10 mouse cellular contexts compared by ENCODE assay signal in the genomic region with DNA sequence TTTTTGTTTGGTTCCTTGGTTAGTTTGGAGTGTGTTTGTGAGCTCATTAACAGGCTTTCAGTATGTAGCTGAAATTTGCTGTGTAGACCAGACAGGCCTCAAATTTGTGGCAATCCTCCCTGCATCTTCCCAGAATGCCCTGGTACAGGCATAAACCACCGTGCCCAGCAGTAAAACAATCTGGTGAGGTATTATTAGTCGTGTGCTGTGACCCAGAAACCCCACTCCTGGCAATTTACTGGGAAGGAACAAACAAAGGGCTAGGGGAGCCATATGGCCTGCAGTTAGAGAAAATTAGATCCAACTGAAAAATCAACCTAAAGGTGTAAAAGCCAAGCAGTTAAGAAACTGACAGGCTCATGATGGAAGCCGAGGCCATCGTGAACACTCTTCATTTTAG. TPM values are rescaled to one million over a fixed set of nuclear protein-coding genes. Genes with fewer than 3 reads are reported as not detected.
DNase-seq lines count a peak whose midpoint lies in the region; ATAC-seq and TF ChIP-seq lines count a peak whose summit lies in the region.
"Had no signal": no experiment of that assay in that cellular context is flagged by ENCODE, and none has a peak within 500 bp of the region (broad histone marks: within the 10 kb centered on the region; RNA-seq: fewer than 3 reads in every experiment).

No protein-coding gene starts in this region.

- peak overlapping the region; percentile 94 for H3K9ac ChIP-seq in hindbrain, embryonic 14.5 days

- H3K9me3 ChIP-seq in hindbrain, embryonic 14.5 days (ENCODE audit: control insufficient read depth, low read length), result no peaks in the 10 kb centered on the region

- no peak for DNase-seq in left cerebral cortex, adult 2 months (ENCODE audit: extremely low spot score in 1 of 2, low spot score in 2 of 2)
- no peak for DNase-seq in left cerebral cortex, adult 18-20 months (ENCODE audit: low spot score in 2 of 2)
- DNase-seq in cerebellum, postnatal 25 days, result peak; percentile 63 to 74
- no peak for DNase-seq in hindbrain, embryonic 14.5 days (ENCODE audit: low spot score)
- DNase-seq in left cerebral cortex, postnatal 36 days (ENCODE audit: low spot score in 2 of 2), result no peak
- DNase-seq in left cerebral cortex, postnatal 14 days (ENCODE audit: low spot score in 2 of 2), result no peak
- no peak for DNase-seq in layer of hippocampus, postnatal 10 days (ENCODE audit: low spot score in 2 of 2)

- TF ChIP-seq POLR2A in olfactory bulb, adult 2 months (IDR thresholded peaks at IDR 0.05; ENCODE audit: insufficient read depth, low read depth, low read length), result no peak

- H3K27me3 ChIP-seq in hindbrain, embryonic 14.5 days (ENCODE audit: control insufficient read depth, insufficient read depth, low read length), result no peaks in the 10 kb centered on the region

- peak overlapping the region; percentile 94 for H3K27ac ChIP-seq in left cerebral cortex, adult 2 months
- 0 out of 2 replicates have a peak overlapping the region, but pooled peaks have one; percentile 9 for H3K27ac ChIP-seq in hindbrain, embryonic 14.5 days
- 0 out of 2 replicates have a peak overlapping the region, but pooled peaks have one; percentile 48 for H3K27ac ChIP-seq in olfactory bulb, adult 2 months (ENCODE audit: insufficient read depth, low read depth, low read length)

- peaks cover 28% of the 10 kb centered on the region for H3K4me1 ChIP-seq in hindbrain, embryonic 14.5 days (replicated peaks; ENCODE audit: control insufficient read depth, insufficient read depth, low read length)
- H3K4me1 ChIP-seq in olfactory bulb, adult 2 months (ENCODE audit: control insufficient read depth, insufficient read depth, low read length), result peaks cover 8% of the 10 kb centered on the region

- peak overlapping the region; percentile 68 for H3K4me3 ChIP-seq in left cerebral cortex, adult 2 months
- H3K4me3 ChIP-seq in hindbrain, embryonic 14.5 days (replicated peaks; ENCODE audit: low read length), result peak overlapping the region; percentile 71
- H3K4me3 ChIP-seq in olfactory bulb, adult 2 months (ENCODE audit: insufficient read depth, low read depth, low read length), result peak overlapping the region; percentile 23

- intact Hi-C loops in left cerebral cortex, adult 2 months (cut with DNase I), result loop anchor here (2.0 kb wide), 1 partner anchor 65 kb away; no protein-coding TSS in a partner anchor
- intact Hi-C loops in left cerebral cortex, postnatal 36 days (cut with DNase I), result loop anchor here (1.0 to 5.0 kb wide), 3 partner anchors 36 to 83 kb away; no protein-coding TSS in a partner anchor
- intact Hi-C loops in left cerebral cortex, postnatal 14 days (cut with DNase I), result loop anchor here (2.0 to 5.0 kb wide), 2 partner anchors 64 to 83 kb away; no protein-coding TSS in a partner anchor

- no peak for TF ChIP-seq CTCF in left cerebral cortex, adult 2 months (IDR thresholded peaks at IDR 0.05)
- no peak for TF ChIP-seq CTCF in olfactory bulb, adult 2 months (IDR thresholded peaks at IDR 0.05; ENCODE audit: insufficient read depth, low read depth, low read length)

- H3K4me2 ChIP-seq in hindbrain, embryonic 14.5 days (replicated peaks), result peak overlapping the region; percentile 68

- peaks cover 14% of the 10 kb centered on the region; the same call in 1 of the 2 replicates for H3K36me3 ChIP-seq in hindbrain, embryonic 14.5 days (replicated peaks; ENCODE audit: control insufficient read depth, insufficient read depth)

- WGBS in hindbrain, embryonic 14.5 days, result 30% methylated on average over 4 of the region's 4 CpGs
- 25% methylated on average over 4 of the region's 4 CpGs for WGBS in olfactory bulb, adult 2 months

- ATAC-seq in hindbrain, embryonic 14.5 days (ENCODE audit: low FRiP score), result no peak

RNA-seq across cellular contexts. Expression of gene Prn, which starts 1.6 kb away (rescaled TPM):
- total RNA-seq in left cerebral cortex, adult 2 months (2021), result under 1 TPM in 1 of 2 experiments, not detected in 1; 0.20 TPM
- total RNA-seq in left cerebral cortex, adult 18-20 months (2021), result not detected
- not detected in 2 replicates for polyA plus RNA-seq in hindbrain, embryonic 14.5 days (2014; fragmentation: Nextera tagmentation; extraction: Ambion mirVana)
- not detected in 2 replicates for polyA plus RNA-seq in olfactory bulb, adult 2 months (2012; ENCODE audit: insufficient read depth, insufficient read length, low replicate concordance, missing spikeins)
- under 1 TPM in 1 of 2 experiments, not detected in 1; 0.35 TPM for total RNA-seq in left cerebral cortex, postnatal 36 days (2021)
- total RNA-seq in left cerebral cortex, postnatal 14 days (2021), result 1 to 10 TPM in 1 of 2 experiments, not detected in 1; 1.1 TPM
- under 1 TPM in 1 of 2 experiments, not detected in 1; 0.64 TPM for total RNA-seq in layer of hippocampus, postnatal 10 days (2021)
- total RNA-seq: gastrocnemius, adult 8-10 months; megakaryocyte, adult 5-6 weeks had no signal

RNA-seq across cellular contexts. Expression of gene Prnp, which starts 1.6 kb away (rescaled TPM):
- 100 to 1,000 TPM; 748 to 772 TPM for total RNA-seq in left cerebral cortex, adult 2 months (2021)
- 100 to 1,000 TPM; 867 to 903 TPM for total RNA-seq in left cerebral cortex, adult 18-20 months (2021)
- 99.5 and 101 TPM in 2 replicates for polyA plus RNA-seq in hindbrain, embryonic 14.5 days (2014; fragmentation: Nextera tagmentation; extraction: Ambion mirVana)
- 140 TPM in 1 of 2 replicates, not detected in the other for polyA plus RNA-seq in olfactory bulb, adult 2 months (2012; ENCODE audit: insufficient read depth, insufficient read length, low replicate concordance, missing spikeins)
- total RNA-seq in left cerebral cortex, postnatal 36 days (2021), result 100 to 1,000 TPM; 729 to 811 TPM
- 100 to 1,000 TPM; 536 to 553 TPM for total RNA-seq in left cerebral cortex, postnatal 14 days (2021)
- 100 to 1,000 TPM; 488 to 510 TPM for total RNA-seq in layer of hippocampus, postnatal 10 days (2021)

RNA-seq across cellular contexts. Expression of gene Prnd, which starts 39.3 kb away (rescaled TPM):
- under 1 TPM in 1 of 2 experiments, not detected in 1; 0.14 TPM for total RNA-seq in left cerebral cortex, adult 2 months (2021)
- total RNA-seq in left cerebral cortex, adult 18-20 months (2021), result not detected
- polyA plus RNA-seq in hindbrain, embryonic 14.5 days (2014; fragmentation: Nextera tagmentation; extraction: Ambion mirVana), result 11.8 and 15.0 TPM in 2 replicates
- polyA plus RNA-seq in olfactory bulb, adult 2 months (2012; ENCODE audit: insufficient read depth, insufficient read length, low replicate concordance, missing spikeins), result not detected in 2 replicates
- total RNA-seq in left cerebral cortex, postnatal 36 days (2021), result under 1 TPM in 1 of 2 experiments, not detected in 1; 0.20 TPM
- 1 to 10 TPM; 2.4 to 2.7 TPM for total RNA-seq in left cerebral cortex, postnatal 14 days (2021)
- 1 to 10 TPM; 5.1 to 5.2 TPM for total RNA-seq in layer of hippocampus, postnatal 10 days (2021)
- total RNA-seq: megakaryocyte, adult 5-6 weeks had no signal

RNA-seq across cellular contexts. Expression of gene Erv3, which starts 51.8 kb away (rescaled TPM):
- total RNA-seq in left cerebral cortex, adult 2 months (2021), result under 1 TPM; 0.09 to 0.19 TPM
- total RNA-seq in left cerebral cortex, adult 18-20 months (2021), result under 1 TPM; 0.09 to 0.23 TPM
- polyA plus RNA-seq in hindbrain, embryonic 14.5 days (2014; fragmentation: Nextera tagmentation; extraction: Ambion mirVana), result 0.07 TPM in 1 of 2 replicates, not detected in the other
- polyA plus RNA-seq in olfactory bulb, adult 2 months (2012; ENCODE audit: insufficient read depth, insufficient read length, low replicate concordance, missing spikeins), result not detected in 2 replicates
- under 1 TPM; 0.15 to 0.23 TPM for total RNA-seq in left cerebral cortex, postnatal 36 days (2021)
- under 1 TPM; 0.13 TPM for total RNA-seq in left cerebral cortex, postnatal 14 days (2021)
- total RNA-seq in layer of hippocampus, postnatal 10 days (2021), result under 1 TPM; 0.09 to 0.14 TPM
- total RNA-seq: gastrocnemius, adult 8-10 months; megakaryocyte, adult 5-6 weeks had no signal

Comparison
In these comparisons a context has a peak if more than half of its experiments do, and no peak if none do; other contexts are left out.
1. DNase-seq: peak in cerebellum, postnatal 25 days (2 of 2); none in left cerebral cortex, adult 2 months (0 of 2), left cerebral cortex, adult 18-20 months (0 of 2), hindbrain, embryonic 14.5 days (single experiment), left cerebral cortex, postnatal 36 days (0 of 2), left cerebral cortex, postnatal 14 days (0 of 2) and layer of hippocampus, postnatal 10 days (0 of 2).
2. H3K27ac ChIP-seq: peak in every context shown above with its lines; median percentile 94 in left cerebral cortex, adult 2 months; 48 in olfactory bulb, adult 2 months; 9 in hindbrain, embryonic 14.5 days.
3. Peak in every context shown above with its lines, with median percentiles within 50 percentile points of each other: H3K4me3 ChIP-seq.